Mouse (Mus musculus): ENCODE results near the gene Wdr26. TPM values are rescaled to one million over a fixed set of nuclear protein-coding genes. Genes with fewer than 3 reads are reported as not detected.

The Wdr26 gene
- total and polyA plus RNA-seq, 2 experiments: 20.9 to 61.4 TPM

GRCm38 (mm10) chr1:181188925-181189324, 22.9 kb downstream of the Wdr26 start:
- H3K9ac ChIP-seq (ENCODE audit: low read depth, low read length): no peak overlapping the region
- H3K27ac ChIP-seq (replicated peaks; ENCODE audit: insufficient read depth, low read depth, low read length): no peak overlapping the region
- 80% methylated on average over 4 of the region's 4 CpGs for WGBS
- H3K4me3 ChIP-seq (ENCODE audit: insufficient read depth, low read depth, low read length): no peak overlapping the region
- TF ChIP-seq POLR2A (IDR thresholded peaks at IDR 0.05; ENCODE audit: extremely low read depth, insufficient read depth, low read length): no peak
- no peak for TF ChIP-seq CTCF (IDR thresholded peaks at IDR 0.05; ENCODE audit: low read depth, low read length)
- H3K4me1 ChIP-seq (ENCODE audit: control insufficient read depth, insufficient read depth, low read length): no peaks in the 10 kb centered on the region
- peaks cover 59% of the 10 kb centered on the region for H3K36me3 ChIP-seq (ENCODE audit: control insufficient read depth, insufficient read depth, low read length)
- no peak for DNase-seq (ENCODE audit: extremely low read depth, low read depth, low spot score)
- no peaks in the 10 kb centered on the region for H3K79me2 ChIP-seq (ENCODE audit: control insufficient read depth, insufficient read depth, low read length)
- H3K27me3 ChIP-seq (ENCODE audit: control insufficient read depth, insufficient read depth, low read length): no peaks in the 10 kb centered on the region

GRCm38 (mm10) chr1:181170210-181170609, 41.6 kb downstream of the Wdr26 start:
- H3K36me3 ChIP-seq (ENCODE audit: control insufficient read depth, insufficient read depth, low read length): peaks cover 15% of the 10 kb centered on the region
- DNase-seq (ENCODE audit: extremely low read depth, low read depth, low spot score): peak; percentile 15
- H3K27me3 ChIP-seq (ENCODE audit: control insufficient read depth, insufficient read depth, low read length): no peaks in the 10 kb centered on the region
- H3K79me2 ChIP-seq (ENCODE audit: control insufficient read depth, insufficient read depth, low read length): no peaks in the 10 kb centered on the region
- no peak overlapping the region for H3K9ac ChIP-seq (ENCODE audit: low read depth, low read length)
- H3K4me1 ChIP-seq (ENCODE audit: control insufficient read depth, insufficient read depth, low read length): no peaks in the 10 kb centered on the region
- WGBS: 69% methylated on average over 8 of the region's 8 CpGs
- peak overlapping the region; percentile 37 for H3K4me3 ChIP-seq (ENCODE audit: insufficient read depth, low read depth, low read length)
- no peak overlapping the region for H3K27ac ChIP-seq (replicated peaks; ENCODE audit: insufficient read depth, low read depth, low read length)
- TF ChIP-seq POLR2A (IDR thresholded peaks at IDR 0.05; ENCODE audit: extremely low read depth, insufficient read depth, low read length) (no peak), CTCF (IDR thresholded peaks at IDR 0.05; ENCODE audit: low read depth, low read length) (no peak)

GRCm38 (mm10) chr1:181168377-181168776, 43.4 kb downstream of the Wdr26 start:
- Histone ChIP-seq H3K27me3 (ENCODE audit: control insufficient read depth, insufficient read depth, low read length) (no peaks in the 10 kb centered on the region), H3K79me2 (ENCODE audit: control insufficient read depth, insufficient read depth, low read length) (no peaks in the 10 kb centered on the region), H3K27ac (replicated peaks; ENCODE audit: insufficient read depth, low read depth, low read length) (no peak overlapping the region), H3K9ac (ENCODE audit: low read depth, low read length) (no peak overlapping the region), H3K4me1 (ENCODE audit: control insufficient read depth, insufficient read depth, low read length) (no peaks in the 10 kb centered on the region), H3K4me3 (ENCODE audit: insufficient read depth, low read depth, low read length) (no peak overlapping the region), H3K36me3 (ENCODE audit: control insufficient read depth, insufficient read depth, low read length) (peaks cover 13% of the 10 kb centered on the region)
- TF ChIP-seq CTCF (IDR thresholded peaks at IDR 0.05; ENCODE audit: low read depth, low read length) (no peak), POLR2A (IDR thresholded peaks at IDR 0.05; ENCODE audit: extremely low read depth, insufficient read depth, low read length) (no peak)
- no peak for DNase-seq (ENCODE audit: extremely low read depth, low read depth, low spot score)
- WGBS: 77% methylated on average over 3 of the region's 3 CpGs

- H3K79me2 ChIP-seq (ENCODE audit: control insufficient read depth, insufficient read depth, low read length): no peaks in the 10 kb centered on the region
- no peaks in the 10 kb centered on the region for H3K27me3 ChIP-seq (ENCODE audit: control insufficient read depth, insufficient read depth, low read length)
- H3K4me1 ChIP-seq (ENCODE audit: control insufficient read depth, insufficient read depth, low read length): no peaks in the 10 kb centered on the region
- no peak for DNase-seq (ENCODE audit: extremely low read depth, low read depth, low spot score)
- no peak overlapping the region for H3K4me3 ChIP-seq (ENCODE audit: insufficient read depth, low read depth, low read length)
- H3K36me3 ChIP-seq (ENCODE audit: control insufficient read depth, insufficient read depth, low read length): peaks cover 16% of the 10 kb centered on the region
- H3K9ac ChIP-seq (ENCODE audit: low read depth, low read length): no peak overlapping the region
- 86% methylated on average over 2 of the region's 2 CpGs for WGBS
- TF ChIP-seq CTCF (IDR thresholded peaks at IDR 0.05; ENCODE audit: low read depth, low read length) (no peak), POLR2A (IDR thresholded peaks at IDR 0.05; ENCODE audit: extremely low read depth, insufficient read depth, low read length) (no peak)
- no peak overlapping the region for H3K27ac ChIP-seq (replicated peaks; ENCODE audit: insufficient read depth, low read depth, low read length)
Measured at GRCm38 (mm10) chr1:181167816-181168215, 44.0 kb downstream of the Wdr26 start.

- TF ChIP-seq POLR2A (IDR thresholded peaks at IDR 0.05; ENCODE audit: extremely low read depth, insufficient read depth, low read length): no peak
- TF ChIP-seq CTCF (IDR thresholded peaks at IDR 0.05; ENCODE audit: low read depth, low read length): no peak
- Histone ChIP-seq H3K4me3 (ENCODE audit: insufficient read depth, low read depth, low read length) (no peak overlapping the region), H3K79me2 (ENCODE audit: control insufficient read depth, insufficient read depth, low read length) (peaks cover 8% of the 10 kb centered on the region; the same call in 1 of the 2 replicates), H3K4me1 (ENCODE audit: control insufficient read depth, insufficient read depth, low read length) (peaks cover 2% of the 10 kb centered on the region; the same call in 1 of the 2 replicates), H3K27me3 (ENCODE audit: control insufficient read depth, insufficient read depth, low read length) (no peaks in the 10 kb centered on the region), H3K27ac (replicated peaks; ENCODE audit: insufficient read depth, low read depth, low read length) (no peak overlapping the region), H3K9ac (ENCODE audit: low read depth, low read length) (no peak overlapping the region), H3K36me3 (ENCODE audit: control insufficient read depth, insufficient read depth, low read length) (no peaks in the 10 kb centered on the region)
- no peak for DNase-seq (ENCODE audit: extremely low read depth, low read depth, low spot score)
- WGBS: 37% methylated on average over 5 of the region's 5 CpGs
Measured at GRCm38 (mm10) chr1:181151541-181151940, 60.3 kb downstream of the Wdr26 start.

GRCm38 (mm10) chr1:181150827-181151534, 60.8 kb downstream of the Wdr26 start:
- Histone ChIP-seq H3K4me1 (ENCODE audit: control insufficient read depth, insufficient read depth, low read length) (peaks cover 2% of the 10 kb centered on the region; the same call in 1 of the 2 replicates), H3K27me3 (ENCODE audit: control insufficient read depth, insufficient read depth, low read length) (no peaks in the 10 kb centered on the region), H3K27ac (replicated peaks; ENCODE audit: insufficient read depth, low read depth, low read length) (no peak overlapping the region), H3K9ac (ENCODE audit: low read depth, low read length) (peak overlapping the region; percentile 91), H3K4me3 (ENCODE audit: insufficient read depth, low read depth, low read length) (peak overlapping the region; percentile 93), H3K36me3 (ENCODE audit: control insufficient read depth, insufficient read depth, low read length) (no peaks in the 10 kb centered on the region), H3K79me2 (ENCODE audit: control insufficient read depth, insufficient read depth, low read length) (peaks cover 10% of the 10 kb centered on the region; the same call in 1 of the 2 replicates)
- under 1% methylated on average over 59 of the region's 59 CpGs for WGBS
- TF ChIP-seq CTCF (IDR thresholded peaks at IDR 0.05; ENCODE audit: low read depth, low read length) (no peak), POLR2A (IDR thresholded peaks at IDR 0.05; ENCODE audit: extremely low read depth, insufficient read depth, low read length) (0 out of 2 replicates have a peak, but pooled peaks have one; percentile 12)
- DNase-seq (ENCODE audit: extremely low read depth, low read depth, low spot score): peak; percentile 75

All from liver, adult 2 months (tissue).